Mouse (Mus musculus) kidney, postnatal 0 days (tissue): ENCODE measurements around the gene Nppc. TPM values are rescaled to one million over a fixed set of nuclear protein-coding genes. Genes with fewer than 3 reads are reported as not detected.
A peak's percentile ranks its signal among the peaks of the same experiment; 100 is the strongest.

ENCODE experiments used
- ATAC-seq: fragments of 200-750 bp; cut with Nextera tagmentation; replicated peaks from 2 replicates; pipeline ENCODE4 v1.8.0; 2017; ENCODE audit warnings: low read depth, moderate number of reproducible peaks, moderate TSS enrichment, moderate library complexity; ENCODE audit not compliant: low FRiP score
- DNase-seq: peaks from one replicate; pipeline ENCODE4 v3.0.0-alpha.2; 2016; ENCODE audit warnings: low spot score
- H3K27ac ChIP-seq: fragments of 300-500 bp; sonication (generic); 2 replicates; pipeline ENCODE4 v1.5.1; 2014; ENCODE audit warnings: mild to moderate bottlenecking
- H3K27me3 ChIP-seq: fragments of 300-500 bp; sonication (generic); 2 replicates; pipeline ENCODE4 v1.6.1; 2014; ENCODE audit warnings: low read length, mixed read lengths; ENCODE audit not compliant: insufficient read depth
- H3K36me3 ChIP-seq: fragments of 300-500 bp; sonication (generic); 2 replicates; pipeline ENCODE4 v1.6.1; 2014; ENCODE audit warnings: low read length, mixed read lengths; ENCODE audit not compliant: insufficient read depth
- H3K4me1 ChIP-seq: fragments of 300-500 bp; sonication (generic); replicated peaks from 2 replicates; pipeline ENCODE4 v1.6.1; 2014; ENCODE audit warnings: antibody characterized with exemption, low read length, mixed read lengths; ENCODE audit not compliant: insufficient read depth
- H3K4me2 ChIP-seq: fragments of 300-500 bp; sonication (generic); 2 replicates; pipeline ENCODE4 v1.6.1; 2014; ENCODE audit warnings: mild to moderate bottlenecking, low read length, moderate library complexity, mixed read lengths
- H3K4me3 ChIP-seq: fragments of 300-500 bp; sonication (generic); replicated peaks from 2 replicates; pipeline ENCODE4 v1.5.1; 2014; ENCODE audit warnings: low read depth, low read length
- H3K9ac ChIP-seq: fragments of 300-500 bp; sonication (generic); 2 replicates; pipeline ENCODE4 v1.6.1; 2014; ENCODE audit warnings: low read depth, low read length
- H3K9me3 ChIP-seq: fragments of 300-500 bp; sonication (generic); replicated peaks from 2 replicates; pipeline ENCODE4 v1.6.1; 2016; ENCODE audit warnings: low read length, inconsistent platforms, mixed read lengths
- CTCF ChIP-seq: IDR thresholded peaks from 2 replicates; pipeline ENCODE4 v1.5.1; 2016; ENCODE audit warnings: antibody characterized with exemption, low read depth, mild to moderate bottlenecking, moderate library complexity
- WGBS: fragments of 180-500 bp; shearing (Covaris S2); extraction: QIAGEN DNeasy Blood & Tissue Kit; methylation state at CpG from one replicate; pipeline ENCODE4 v1.1.7; 2014; 5-methylcytosine and 5-hydroxymethylcytosine counted together
- polyA plus RNA-seq: library from polyadenylated mRNA; unstranded; fragments of >200 nt; fragmentation: Nextera tagmentation; extraction: Ambion mirVana; gene quantifications from 2 replicates; pipeline ENCODE4 v1.2.1, GENCODE M21; 2015

The Nppc gene
- polyA plus RNA-seq, 1 experiment from 2014 or later = 5.2 TPM

DNA sequence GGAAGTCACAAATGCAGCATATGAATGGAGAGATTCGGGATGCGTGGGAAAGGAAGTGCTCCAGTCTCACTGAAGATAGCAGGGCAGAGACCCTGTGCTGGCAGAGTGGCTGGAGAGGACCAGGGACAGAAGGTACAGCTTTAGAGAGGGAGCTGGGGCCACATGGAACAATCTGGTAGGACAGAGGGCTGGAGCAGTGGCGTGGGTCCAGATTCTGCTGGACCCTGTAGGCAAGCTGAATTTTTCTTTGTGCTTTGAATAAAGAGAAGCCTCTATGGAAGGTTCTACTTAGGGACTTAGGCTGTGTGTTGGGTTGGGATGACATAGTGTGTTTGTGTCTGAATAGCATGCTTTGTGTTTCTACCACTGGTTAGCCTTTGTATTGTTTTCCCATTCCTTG, 35.1 kb upstream of the Nppc start:
- no peak for ATAC-seq
- H3K9ac ChIP-seq = no peak overlapping the region
- 86% methylated on average over 3 of the region's 3 CpGs for WGBS

DNA sequence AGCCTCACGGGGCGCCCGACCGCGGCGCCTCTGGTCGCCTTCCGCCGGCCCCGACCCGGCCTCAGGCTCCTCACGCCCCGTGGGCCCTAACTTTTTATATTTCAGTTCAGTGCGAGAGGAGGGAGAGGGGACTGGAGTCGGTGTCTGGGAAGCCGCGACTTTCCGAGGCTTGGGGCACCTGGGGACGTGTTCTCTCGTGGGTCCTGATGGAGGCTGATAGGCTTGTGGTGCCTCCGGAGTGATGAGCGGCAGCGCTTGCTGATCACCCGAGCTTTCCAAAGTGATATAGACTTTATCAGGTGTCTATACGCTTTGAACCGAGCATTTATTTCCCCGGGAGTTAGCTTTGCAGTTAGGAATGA, 33.6 kb upstream of the Nppc start:
- DNase-seq (no peak), ATAC-seq (no peak)
- Histone ChIP-seq H3K9me3 (no peaks in the 10 kb centered on the region), H3K9ac (peak overlapping the region; percentile 90), H3K4me2 (peak overlapping the region; percentile 78), H3K36me3 (no peaks in the 10 kb centered on the region), H3K27me3 (no peaks in the 10 kb centered on the region), H3K4me3 (peak overlapping the region; percentile 92), H3K27ac (peak overlapping the region; percentile 93), H3K4me1 (0 out of 2 replicates have a peak, but pooled peaks cover 5% of the 10 kb centered on the region)
- under 1% methylated on average over 27 of the region's 27 CpGs for WGBS
- no peak for TF ChIP-seq CTCF

More for the DNA sequence above, 35.1 kb upstream of the Nppc start:
- Histone ChIP-seq H3K4me2 (no peak overlapping the region), H3K4me3 (no peak overlapping the region), H3K36me3 (no peaks in the 10 kb centered on the region), H3K4me1 (0 out of 2 replicates have a peak, but pooled peaks cover 5% of the 10 kb centered on the region), H3K27me3 (no peaks in the 10 kb centered on the region), H3K9me3 (no peaks in the 10 kb centered on the region), H3K27ac (no peak overlapping the region)
- no peak for TF ChIP-seq CTCF
- no peak for DNase-seq

DNA sequence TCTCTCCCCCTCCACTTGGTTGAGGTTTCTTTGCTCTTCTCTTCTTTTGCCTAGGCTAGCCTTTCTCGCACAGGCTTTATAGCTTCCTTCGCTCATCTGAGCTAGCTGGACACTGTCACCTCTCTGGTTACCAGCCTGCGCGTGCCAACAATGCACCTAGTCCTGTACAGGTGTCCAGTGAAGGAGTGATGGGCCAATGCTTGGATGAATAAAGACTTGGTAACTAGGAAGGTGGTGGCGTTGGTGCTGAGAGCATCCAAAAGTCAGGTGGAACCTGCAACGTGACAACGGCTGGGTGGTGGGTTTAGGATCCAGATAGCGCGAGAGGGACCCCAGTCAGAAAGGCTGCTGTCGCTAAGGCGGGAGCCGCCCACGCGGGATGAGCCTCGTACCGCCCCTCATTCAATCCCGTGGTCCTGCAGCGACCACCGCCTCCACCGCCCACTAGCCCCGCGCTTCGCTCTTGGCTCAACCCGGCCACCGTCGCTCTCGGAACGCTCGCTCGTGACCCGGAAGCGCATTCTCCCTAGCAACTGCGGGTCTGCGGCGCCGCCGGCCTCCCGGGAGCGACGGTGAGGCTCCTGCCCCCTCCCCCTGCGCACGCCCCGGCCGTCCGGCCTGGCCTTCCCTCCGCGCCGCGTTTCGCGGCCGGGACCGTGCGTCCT, 33.1 kb upstream of the Nppc start, which contains the start of gene Dis3l2:
Gene Dis3l2 (plus strand): TSS at position 509 of the 665 bp plus-strand sequence.
- Histone ChIP-seq H3K27me3 (no peaks in the 10 kb centered on the region), H3K4me2 (peak within 1 kb of the TSS; percentile 78), H3K9me3 (no peaks in the 10 kb centered on the region), H3K27ac (peak within 1 kb of the TSS; percentile 93), H3K36me3 (no peaks in the 10 kb centered on the region), H3K4me3 (peak within 1 kb of the TSS; percentile 92), H3K9ac (peak within 1 kb of the TSS; percentile 90), H3K4me1 (0 out of 2 replicates have a peak, but pooled peaks cover 5% of the 10 kb centered on the region)
- DNase-seq (peak; percentile 92), ATAC-seq (peak; percentile 92)
- 2% methylated on average over 54 of the region's 54 CpGs for WGBS
- TF ChIP-seq CTCF = no peak

DNA sequence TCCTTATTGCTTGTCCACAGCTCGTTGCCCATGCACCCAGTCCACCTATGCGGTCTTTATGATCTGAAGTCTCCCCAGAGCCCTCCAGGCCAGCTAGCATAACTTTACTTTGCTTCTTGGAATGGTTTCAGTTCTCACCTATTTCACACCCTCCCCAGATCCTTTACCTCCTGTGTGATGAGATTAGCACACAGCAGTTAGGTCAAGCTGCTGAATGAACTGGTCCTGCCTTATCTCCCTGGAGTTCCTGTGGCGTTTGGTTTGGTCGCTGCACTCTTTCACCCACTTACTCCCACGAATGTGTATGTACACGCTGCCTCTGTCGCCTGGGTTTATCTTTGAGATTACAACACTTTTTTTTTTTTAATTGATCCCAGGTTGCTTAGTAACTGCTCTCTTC, 30.0 kb upstream of the Nppc start:
- H3K4me2 ChIP-seq = no peak overlapping the region
- H3K9me3 ChIP-seq = no peaks in the 10 kb centered on the region
- 0 out of 2 replicates have a peak, but pooled peaks cover 5% of the 10 kb centered on the region for H3K4me1 ChIP-seq
- no peak overlapping the region for H3K4me3 ChIP-seq
- no peak for ATAC-seq
- H3K27me3 ChIP-seq = no peaks in the 10 kb centered on the region
- no peak for DNase-seq
- H3K9ac ChIP-seq = no peak overlapping the region
- 77% methylated on average over 7 of the region's 7 CpGs for WGBS
- H3K27ac ChIP-seq = no peak overlapping the region
- no peak for TF ChIP-seq CTCF
- no peaks in the 10 kb centered on the region for H3K36me3 ChIP-seq

DNA sequence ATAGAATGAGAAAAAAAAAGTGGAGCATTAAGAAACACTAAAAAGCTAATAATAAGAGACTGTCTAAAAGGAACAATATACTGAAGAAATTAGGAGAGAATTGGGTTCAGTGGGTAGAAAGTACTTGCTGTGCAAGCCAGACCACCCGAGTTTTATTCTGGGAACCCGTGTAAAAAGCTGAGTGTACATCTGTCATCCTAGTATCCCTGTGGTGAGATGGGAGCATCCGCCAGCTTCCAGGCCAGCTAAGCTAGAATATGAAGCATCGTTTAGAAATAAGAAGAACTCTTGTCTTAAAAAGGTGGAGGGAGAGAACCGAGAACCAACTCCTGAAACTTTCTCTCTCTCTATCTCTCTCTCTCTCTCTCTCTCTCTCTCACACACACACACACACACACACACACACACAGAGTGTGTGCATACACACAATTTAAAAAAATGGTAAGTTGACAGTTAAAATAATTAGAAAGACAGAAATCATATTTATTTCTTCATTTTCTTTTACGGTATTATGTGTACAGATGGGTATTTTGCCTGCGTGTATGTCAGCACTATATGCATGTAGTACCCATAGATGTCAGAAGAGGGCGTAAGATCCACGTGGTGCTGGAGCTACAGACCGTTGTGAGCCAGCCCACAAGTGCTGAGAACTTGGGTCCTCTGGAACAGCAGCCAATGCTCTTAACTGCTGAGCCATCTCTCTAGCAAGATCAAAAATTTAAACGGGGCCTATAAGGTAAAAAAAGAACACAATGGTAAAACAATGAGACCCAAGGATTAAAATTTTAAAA, 29.2 kb upstream of the Nppc start:
- H3K4me1 ChIP-seq = 0 out of 2 replicates have a peak, but pooled peaks cover 5% of the 10 kb centered on the region
- no peak overlapping the region for H3K4me3 ChIP-seq
- H3K9me3 ChIP-seq = no peaks in the 10 kb centered on the region
- no peak overlapping the region for H3K4me2 ChIP-seq
- no peaks in the 10 kb centered on the region for H3K36me3 ChIP-seq
- no peak overlapping the region for H3K27ac ChIP-seq
- H3K27me3 ChIP-seq = no peaks in the 10 kb centered on the region
- peak; percentile 19; the same call in 1 of the 2 replicates for TF ChIP-seq CTCF
- DNase-seq = no peak
- WGBS = 69% methylated on average over 11 of the region's 11 CpGs
- no peak for ATAC-seq
- no peak overlapping the region for H3K9ac ChIP-seq

DNA sequence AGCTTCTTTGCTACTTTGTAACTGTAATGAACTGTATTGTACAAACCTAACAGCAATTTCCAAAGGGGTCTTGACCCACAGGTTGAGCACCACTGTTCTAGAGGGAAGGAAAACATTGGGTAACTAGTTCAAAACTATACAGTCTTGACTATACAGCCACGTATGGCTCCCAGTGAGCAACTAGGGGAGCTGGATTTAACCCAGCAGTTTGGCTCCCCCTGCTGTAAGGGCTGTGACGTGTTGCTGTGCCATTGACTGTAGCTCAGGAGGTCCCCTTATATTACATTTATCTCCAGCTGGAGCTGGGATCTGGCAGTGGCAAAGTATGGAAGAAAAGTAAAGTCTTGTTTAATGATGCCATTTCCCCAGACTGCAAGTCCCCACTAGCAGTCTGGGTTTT, 28.4 kb upstream of the Nppc start:
- Histone ChIP-seq H3K9me3 (no peaks in the 10 kb centered on the region), H3K27ac (no peak overlapping the region), H3K4me2 (no peak overlapping the region), H3K9ac (no peak overlapping the region), H3K4me3 (no peak overlapping the region), H3K36me3 (no peaks in the 10 kb centered on the region), H3K27me3 (no peaks in the 10 kb centered on the region), H3K4me1 (0 out of 2 replicates have a peak, but pooled peaks cover 5% of the 10 kb centered on the region)
- TF ChIP-seq CTCF = peak; percentile 28; the same call in 1 of the 2 replicates
- 31% methylated on average over 2 of the region's 2 CpGs for WGBS
- DNase-seq (no peak), ATAC-seq (no peak)
